Mouse (Mus musculus) C2C12 (cell line): ENCODE measurements at regions not wholly inside any gene's neighbourhood (a gene's known extent, or its start where the extent isn't known, plus 50 kb on each side); places are given as distances from the start of the nearest gene placed in this dataset.

Source experiments
- H3K27me3 ChIP-seq: one replicate; pipeline ENCODE4 v1.6.1; 2011; ENCODE audit not compliant: control insufficient read depth, insufficient read depth, insufficient read length
- H3K36me3 ChIP-seq: one replicate; pipeline ENCODE4 v1.6.1; 2011; ENCODE audit not compliant: control insufficient read depth, insufficient read depth
- H3K4me3 ChIP-seq: one replicate; pipeline ENCODE4 v1.5.1; 2011; ENCODE audit warnings: mild to moderate bottlenecking, control low read depth; ENCODE audit not compliant: poor library complexity, insufficient read depth, severe bottlenecking
- H3K79me2 ChIP-seq: one replicate; pipeline ENCODE4 v1.6.1; 2011; ENCODE audit not compliant: control insufficient read depth, insufficient read depth
- H3K79me3 ChIP-seq: one replicate; pipeline ENCODE4 v1.6.1; 2011; ENCODE audit warnings: low read depth, control low read depth
- H3ac ChIP-seq: one replicate; pipeline ENCODE3; 2011; ENCODE audit warnings: low read depth; ENCODE audit not compliant: control insufficient read depth, insufficient read length
- CEBPB ChIP-seq: IDR thresholded peaks from one replicate; pipeline ENCODE4 v1.6.1; 2011; ENCODE audit warnings: low read depth, mild to moderate bottlenecking, control low read depth, moderate library complexity
- CTCF ChIP-seq: IDR thresholded peaks from one replicate; pipeline ENCODE4 v1.5.1; 2011; ENCODE audit not compliant: control insufficient read depth, insufficient read depth, insufficient read length
- FOSL1 ChIP-seq: IDR thresholded peaks from one replicate; pipeline ENCODE4 v1.8.0; 2011; ENCODE audit warnings: mild to moderate bottlenecking, low read length; ENCODE audit not compliant: poor library complexity, insufficient read depth, severe bottlenecking
- MAX ChIP-seq: IDR thresholded peaks from one replicate; pipeline ENCODE4 v1.6.1; 2011; ENCODE audit warnings: mild to moderate bottlenecking, control low read depth
- MYOD1 ChIP-seq: IDR thresholded peaks from one replicate; pipeline ENCODE4 v1.6.1; 2011; ENCODE audit warnings: low read depth; ENCODE audit not compliant: control insufficient read depth, insufficient read length
- MYOG ChIP-seq: IDR thresholded peaks from one replicate; pipeline ENCODE4 v1.6.1; 2011; ENCODE audit not compliant: control insufficient read depth, insufficient read length; ENCODE audit errors: extremely low read depth
- USF1 ChIP-seq: IDR thresholded peaks from one replicate; pipeline ENCODE4 v1.6.1; 2011; ENCODE audit warnings: low read depth, mild to moderate bottlenecking, control low read depth, moderate library complexity

DNA sequence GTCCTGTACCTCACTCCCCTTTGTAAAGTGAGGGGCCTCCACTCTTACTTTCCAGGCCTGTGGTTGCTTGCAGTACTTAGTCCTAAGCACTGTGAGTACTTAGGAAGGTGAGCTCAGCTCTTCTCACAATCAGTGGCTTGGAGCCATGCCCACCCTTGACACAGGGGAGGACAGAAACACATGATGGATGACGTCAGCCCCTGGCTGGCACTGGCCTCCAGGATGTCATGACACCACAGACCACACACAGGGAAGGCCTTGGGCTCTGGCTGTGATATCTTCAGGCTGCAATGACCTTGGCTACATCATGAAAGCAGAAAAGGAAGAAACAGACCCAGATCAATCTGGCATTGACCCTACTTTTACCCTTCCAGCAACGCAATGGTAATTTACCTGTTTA, 113.0 kb upstream of the Zmiz1 start:
- no peaks in the 10 kb centered on the region for H3K36me3 ChIP-seq
- TF ChIP-seq MYOD1 (no peak), MAX (peak; percentile 36), CTCF (no peak), MYOG (no peak), CEBPB (no peak), FOSL1 (no peak), USF1 (peak; percentile 58)
- no peaks in the 10 kb centered on the region for H3K79me3 ChIP-seq
- no peaks in the 10 kb centered on the region for H3K79me2 ChIP-seq
- H3K27me3 ChIP-seq, result no peaks in the 10 kb centered on the region
- no peak overlapping the region for H3ac ChIP-seq
- H3K4me3 ChIP-seq, result no peak overlapping the region

DNA sequence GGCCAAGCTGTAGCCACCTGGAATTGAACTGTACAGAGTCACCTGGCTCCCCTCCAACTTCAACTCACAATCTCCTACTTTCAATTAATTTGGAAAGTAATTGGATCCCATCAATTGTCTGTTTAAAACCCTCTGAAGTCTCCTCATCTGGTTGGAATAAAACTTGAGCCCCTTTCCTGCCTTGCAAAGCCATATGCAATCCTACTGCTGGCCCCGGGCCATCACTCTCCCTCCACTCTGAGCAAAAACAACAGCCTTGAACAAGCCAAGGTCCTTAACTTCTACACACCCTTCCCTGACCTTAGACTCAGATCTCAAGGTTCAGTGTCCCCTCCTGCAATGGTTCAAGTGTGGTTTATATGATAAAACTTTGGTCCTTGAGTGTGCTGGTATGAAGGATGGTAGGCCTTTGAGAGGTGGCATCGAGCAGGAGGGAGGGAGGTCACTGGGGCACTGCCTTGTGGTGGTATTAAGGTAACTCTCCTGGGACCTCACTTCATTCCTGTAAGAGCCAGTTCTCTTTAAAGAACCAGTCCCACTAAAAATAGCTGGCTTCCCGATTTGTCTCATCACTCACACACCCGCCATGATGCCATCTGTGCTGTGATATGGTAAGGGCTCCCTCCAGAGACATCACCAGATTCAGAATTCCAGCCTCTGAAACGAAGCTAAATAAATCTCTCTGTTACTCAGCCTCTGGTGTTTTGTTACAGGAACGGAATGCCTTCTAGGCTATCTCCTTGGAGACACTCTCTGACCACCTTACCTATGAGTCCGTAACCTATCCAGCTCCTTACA, 112.0 kb upstream of the Zmiz1 start:
- H3K36me3 ChIP-seq, result no peaks in the 10 kb centered on the region
- no peaks in the 10 kb centered on the region for H3K27me3 ChIP-seq
- H3ac ChIP-seq, result no peak overlapping the region
- H3K4me3 ChIP-seq, result no peak overlapping the region
- H3K79me2 ChIP-seq, result no peaks in the 10 kb centered on the region
- TF ChIP-seq MAX, result no peak
- no peak for TF ChIP-seq MYOD1
- TF ChIP-seq MYOG, result no peak
- TF ChIP-seq FOSL1, result no peak
- TF ChIP-seq USF1, result no peak
- TF ChIP-seq CEBPB, result no peak
- TF ChIP-seq CTCF, result no peak
- H3K79me3 ChIP-seq, result no peaks in the 10 kb centered on the region

DNA sequence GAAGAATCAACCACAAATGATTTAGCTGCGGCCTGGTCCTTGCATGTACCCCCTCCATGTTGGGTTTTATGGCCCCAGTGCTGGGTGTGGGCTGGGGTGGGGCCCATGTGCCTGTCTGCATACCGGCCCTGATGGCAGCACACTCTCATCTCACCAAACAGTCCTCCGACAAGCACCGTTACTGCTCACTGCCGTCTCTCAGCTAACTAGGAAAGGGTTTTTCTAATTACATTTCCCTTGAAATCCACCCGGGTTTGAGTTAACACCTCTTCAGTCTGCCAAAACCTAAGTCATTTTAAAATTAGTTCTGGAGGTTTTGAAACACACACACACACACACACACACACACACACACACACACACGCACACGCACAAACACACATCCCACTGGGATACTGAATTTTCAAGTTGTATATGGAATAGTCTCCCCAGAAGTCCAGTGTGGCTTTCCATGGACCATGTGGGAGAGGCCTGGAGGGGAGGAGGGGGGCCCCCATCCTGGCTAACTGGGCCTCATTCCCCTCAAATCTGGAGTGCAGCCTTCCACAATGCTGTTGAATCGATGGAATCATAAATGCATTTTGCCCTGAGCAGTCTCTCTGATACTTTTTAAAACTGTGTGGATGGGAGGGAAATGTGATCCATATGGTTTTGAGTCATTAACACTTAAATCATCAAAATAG, 108.6 kb upstream of the Zmiz1 start:
- Histone ChIP-seq H3K4me3 (no peak overlapping the region), H3K27me3 (no peaks in the 10 kb centered on the region), H3K36me3 (no peaks in the 10 kb centered on the region), H3K79me2 (no peaks in the 10 kb centered on the region), H3ac (no peak overlapping the region), H3K79me3 (no peaks in the 10 kb centered on the region)
- TF ChIP-seq CEBPB (no peak), FOSL1 (no peak), MYOG (no peak), MYOD1 (no peak), MAX (no peak), CTCF (no peak)

DNA sequence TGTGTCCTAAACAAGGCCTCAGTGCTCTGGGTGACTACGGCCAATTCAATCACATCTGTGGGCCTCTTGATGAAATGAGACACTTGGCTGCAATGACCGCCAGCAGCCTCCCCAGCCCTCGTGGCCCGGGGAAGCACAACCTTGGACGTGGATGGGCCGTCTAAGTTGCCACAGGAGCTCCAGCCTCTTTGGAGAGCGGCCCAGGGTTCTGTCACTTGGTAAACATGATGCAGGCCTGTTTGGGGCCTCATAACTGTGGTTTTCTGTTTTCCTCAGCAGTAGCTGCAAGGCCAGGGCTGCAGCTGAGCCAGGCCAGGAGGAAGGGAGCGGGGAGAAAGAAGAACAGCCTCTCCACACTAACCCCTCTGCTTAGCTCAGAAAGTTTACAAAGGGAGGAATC, 105.2 kb upstream of the Zmiz1 start:
- Histone ChIP-seq H3K4me3 (no peak overlapping the region), H3K27me3 (no peaks in the 10 kb centered on the region), H3K79me3 (no peaks in the 10 kb centered on the region), H3K79me2 (no peaks in the 10 kb centered on the region), H3ac (no peak overlapping the region), H3K36me3 (no peaks in the 10 kb centered on the region)
- TF ChIP-seq MAX (no peak), MYOD1 (no peak), CEBPB (no peak), USF1 (no peak), FOSL1 (no peak), CTCF (no peak), MYOG (no peak)

DNA sequence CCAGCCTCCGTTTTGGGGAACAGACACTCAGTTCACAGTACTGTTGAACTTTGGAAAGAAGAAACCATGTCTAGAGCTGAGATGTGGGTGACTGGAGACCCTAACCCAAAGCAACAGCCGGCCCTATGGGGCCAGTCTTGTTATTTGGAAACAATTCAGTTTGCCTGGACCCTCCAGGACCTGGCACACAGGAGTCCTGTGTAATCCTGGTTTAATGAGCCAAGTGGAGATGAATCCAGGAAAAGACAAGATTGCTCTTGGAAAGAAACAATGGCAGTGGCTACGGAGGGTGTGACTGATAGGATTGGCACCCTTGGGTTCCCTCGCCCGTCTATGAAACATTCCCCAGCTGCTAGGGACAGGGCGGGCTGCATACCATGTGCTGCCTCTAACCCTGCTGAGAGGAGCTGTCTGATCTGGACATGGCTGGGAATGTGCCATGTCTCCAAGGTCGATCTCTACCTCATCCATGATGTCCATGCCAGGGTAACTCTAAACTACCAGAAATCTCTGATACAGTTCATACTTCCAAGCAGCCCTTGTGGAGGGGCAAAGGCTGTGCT, 104.6 kb upstream of the Zmiz1 start:
- Histone ChIP-seq H3K27me3 (no peaks in the 10 kb centered on the region), H3K4me3 (no peak overlapping the region), H3K79me2 (no peaks in the 10 kb centered on the region), H3K79me3 (no peaks in the 10 kb centered on the region), H3ac (no peak overlapping the region), H3K36me3 (no peaks in the 10 kb centered on the region)
- TF ChIP-seq USF1 (no peak), MAX (peak; percentile 31)

- Histone ChIP-seq H3K27me3 (no peaks in the 10 kb centered on the region), H3K36me3 (no peaks in the 10 kb centered on the region), H3K4me3 (no peak overlapping the region), H3K79me2 (no peaks in the 10 kb centered on the region), H3ac (no peak overlapping the region), H3K79me3 (no peaks in the 10 kb centered on the region)
- TF ChIP-seq CTCF (no peak), FOSL1 (no peak), MYOD1 (no peak), MYOG (no peak), CEBPB (no peak), USF1 (no peak), MAX (no peak)
These were observed 101.2 kb upstream of the Zmiz1 start for GRCm38 (mm10) chr14:25357805-25358204.
